Mouse (Mus musculus): ENCODE data around the gene Irs1.

DNA sequence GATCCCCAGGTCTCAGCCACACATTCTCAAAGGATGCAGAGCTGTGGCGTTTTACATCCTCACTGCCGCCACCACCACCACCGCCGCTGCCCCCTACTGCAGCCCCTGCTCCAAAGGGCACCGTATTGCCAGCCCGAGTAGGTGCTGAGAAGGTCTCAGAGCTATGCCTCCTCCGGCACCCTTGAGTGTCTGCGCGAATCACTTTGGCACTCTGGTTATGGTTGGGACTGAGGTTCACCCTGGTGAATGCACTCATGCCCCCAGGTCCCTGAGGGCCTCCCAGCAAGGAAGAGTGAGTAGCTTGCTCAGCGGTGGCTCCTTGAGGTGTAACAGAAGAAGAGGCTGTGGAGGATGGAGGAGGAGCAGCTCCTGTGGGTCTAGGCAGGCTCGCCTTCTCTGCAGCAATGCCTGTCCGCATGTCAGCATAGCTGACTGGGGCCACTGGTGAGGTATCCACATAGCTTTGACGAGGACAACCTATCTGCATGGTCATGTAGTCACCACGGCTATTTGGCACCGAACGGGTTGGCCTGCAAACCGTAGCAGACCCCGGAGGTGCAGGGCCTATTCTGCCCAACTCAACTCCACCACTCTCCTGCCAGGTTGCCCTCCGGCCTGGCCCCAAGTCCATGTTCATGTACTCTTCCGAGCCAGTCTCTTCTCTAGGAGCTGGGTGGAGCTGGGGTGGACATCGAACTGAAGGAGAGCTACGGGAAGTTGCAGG lies 4.0 kb downstream of the Irs1 start:
- TF ChIP-seq POLR2A (IDR thresholded peaks at IDR 0.05; ENCODE audit: borderline replicate concordance, extremely low read depth, low read depth, low read length) (0 out of 2 replicates have a peak, but pooled peaks have one; percentile 3), CTCF (IDR thresholded peaks at IDR 0.05; ENCODE audit: insufficient read depth, low read length) (no peak)
